Mouse (Mus musculus): ENCODE measurements around the gene Gemin4.

The Gemin4 gene

DNA sequence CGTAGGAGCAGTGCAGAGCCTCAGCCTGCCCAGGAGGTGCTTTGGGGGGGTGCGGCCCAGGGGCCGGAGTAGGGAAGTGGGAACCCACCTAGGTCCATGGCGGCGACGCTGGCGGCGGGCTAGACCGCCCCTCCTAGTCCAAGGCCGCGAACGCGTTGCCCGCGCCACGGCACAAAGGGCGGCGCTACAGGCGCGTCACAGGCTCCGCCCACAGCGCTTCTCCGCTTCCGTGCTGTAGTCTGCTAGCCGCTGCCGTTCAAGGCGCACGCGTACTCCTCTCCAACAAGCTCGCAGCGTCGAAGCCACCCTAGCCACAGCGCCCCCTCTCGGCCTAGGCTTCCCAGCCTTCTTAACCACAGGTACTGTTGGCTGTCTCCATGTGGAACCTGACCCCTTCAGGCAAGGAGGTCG lies at the start of gene Gemin4, which contains the start of gene Dbil5:
Gene Gemin4 (minus strand): TSS at position 275 of the 411 bp plus-strand sequence.
Gene Dbil5 (plus strand): TSS at position 219 of the 411 bp plus-strand sequence.
- peak; percentile 96 for DNase-seq (ENCODE audit: low read depth, low spot score)

- no peak for DNase-seq (ENCODE audit: low read depth, low spot score)
Measured at GRCm38 (mm10) chr11:76262611-76263351, 45.3 kb upstream of the Gemin4 start.

GRCm38 (mm10) chr11:76261224-76261623 lies 43.8 kb upstream of the Gemin4 start:
- DNase-seq (ENCODE audit: low read depth, low spot score): no peak

DNA sequence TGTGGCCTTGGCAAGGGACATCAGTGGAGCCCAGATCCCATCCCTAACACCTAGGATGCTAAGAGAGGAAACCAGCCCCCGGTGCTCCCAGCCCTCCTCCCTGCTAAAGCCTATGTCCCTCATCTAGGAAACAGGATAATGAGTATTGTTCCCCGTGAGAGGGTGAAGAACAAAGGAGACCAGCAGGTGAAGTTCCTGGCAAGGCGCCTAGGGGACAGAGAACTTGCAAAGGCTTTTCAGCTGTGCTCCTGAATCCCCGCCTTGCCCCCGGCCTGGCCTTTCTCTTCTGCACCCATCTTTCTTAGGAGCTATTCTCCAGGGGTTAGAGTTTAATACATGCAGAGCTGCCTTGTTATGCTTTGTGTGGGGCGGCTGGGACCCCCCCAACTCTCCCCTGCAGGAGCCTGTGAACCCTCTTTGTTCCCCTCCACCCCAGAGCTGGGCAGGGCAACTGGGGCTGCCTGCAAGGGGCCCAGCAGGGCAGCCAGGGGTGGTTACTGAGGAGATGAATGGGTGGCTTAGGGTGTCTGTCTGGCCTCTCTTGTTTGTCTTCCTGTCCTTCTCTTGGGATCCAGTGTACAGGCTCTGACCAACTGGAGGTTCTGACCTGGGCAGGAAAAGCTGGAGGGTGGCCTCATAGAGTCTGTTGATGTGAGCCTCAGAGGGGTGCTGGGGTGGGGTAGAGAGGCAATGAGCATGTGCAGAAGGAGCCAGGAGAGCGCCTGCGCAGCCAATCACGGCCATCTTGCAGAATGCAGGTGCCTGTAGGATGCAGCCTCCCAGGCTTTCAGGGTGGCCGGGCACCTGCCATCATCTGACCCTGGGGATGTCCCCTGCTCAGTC lies 43.0 kb upstream of the Gemin4 start:
- no peak for DNase-seq (ENCODE audit: low read depth, low spot score)

- no peak for DNase-seq (ENCODE audit: low read depth, low spot score)
Measured at GRCm38 (mm10) chr11:76258511-76258910, 41.0 kb upstream of the Gemin4 start.

DNA sequence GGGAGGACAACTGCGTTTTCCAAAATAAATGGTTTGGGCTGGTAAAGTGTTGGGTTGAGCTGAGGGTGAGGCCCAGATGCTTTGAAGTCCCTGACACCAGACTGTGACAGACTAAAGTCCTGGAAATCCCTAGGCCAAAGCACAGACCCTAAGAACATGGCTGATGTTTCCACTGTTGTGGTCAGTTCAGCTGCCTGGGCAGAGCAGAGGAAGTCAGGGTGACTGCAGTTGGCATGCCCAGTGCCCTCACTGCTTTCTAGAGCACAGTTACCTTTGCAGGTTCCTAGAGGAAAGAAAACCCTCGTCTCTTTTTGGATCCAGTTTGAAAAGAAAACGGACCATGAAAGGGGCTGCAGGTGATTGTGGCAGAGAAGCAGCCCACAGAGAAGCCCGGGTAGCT lies 39.9 kb upstream of the Gemin4 start:
- no peak for DNase-seq (ENCODE audit: low read depth, low spot score)

- DNase-seq (ENCODE audit: low read depth, low spot score): no peak
Measured at GRCm38 (mm10) chr11:76256129-76256528, 38.7 kb upstream of the Gemin4 start.

- peak; percentile 37 for DNase-seq (ENCODE audit: low read depth, low spot score)
Measured at GRCm38 (mm10) chr11:76255431-76256001, 38.1 kb upstream of the Gemin4 start.

- no peak for DNase-seq (ENCODE audit: low read depth, low spot score)
Measured at GRCm38 (mm10) chr11:76253918-76254264, 36.4 kb upstream of the Gemin4 start.

DNA sequence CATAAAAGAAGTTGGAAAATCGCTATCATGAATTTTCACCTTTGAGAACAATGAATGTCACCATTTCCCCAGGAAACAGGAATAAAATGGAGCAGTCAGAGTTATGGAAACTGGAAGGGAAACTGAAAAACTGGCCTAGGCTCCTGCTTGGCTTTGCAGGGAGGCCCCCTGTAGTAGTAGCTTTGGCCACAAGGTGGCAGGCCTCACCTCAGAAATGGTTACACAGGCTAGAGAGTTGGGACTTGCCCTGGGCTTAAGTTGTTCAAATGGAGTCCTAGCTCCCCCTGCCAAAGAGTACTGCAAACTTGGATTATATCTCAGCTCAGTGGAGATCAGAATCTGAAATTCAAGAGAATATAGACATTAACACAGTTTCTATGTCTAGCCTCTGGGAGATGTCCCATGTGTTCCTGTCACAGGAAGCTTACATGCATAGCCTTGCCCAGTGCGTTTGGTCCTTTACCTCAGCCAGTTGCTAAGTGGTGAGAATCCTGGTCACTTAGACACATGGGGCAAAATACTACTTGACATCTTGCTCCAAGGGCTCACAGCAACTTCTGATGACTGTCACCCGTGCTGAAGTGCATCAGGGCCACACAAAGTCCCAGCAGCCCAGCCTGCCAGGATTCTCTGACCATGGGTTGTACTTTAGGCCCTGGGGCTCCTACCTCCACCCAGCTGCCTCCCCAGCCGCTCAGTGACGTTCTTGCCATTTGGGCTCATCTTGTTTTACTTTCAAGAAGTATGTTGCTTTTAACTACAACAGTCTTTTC lies 35.9 kb upstream of the Gemin4 start:
- peak; percentile 72 for DNase-seq (ENCODE audit: low read depth, low spot score)

- DNase-seq (ENCODE audit: low read depth, low spot score): no peak
Measured at GRCm38 (mm10) chr11:76252036-76252435, 34.6 kb upstream of the Gemin4 start.

DNA sequence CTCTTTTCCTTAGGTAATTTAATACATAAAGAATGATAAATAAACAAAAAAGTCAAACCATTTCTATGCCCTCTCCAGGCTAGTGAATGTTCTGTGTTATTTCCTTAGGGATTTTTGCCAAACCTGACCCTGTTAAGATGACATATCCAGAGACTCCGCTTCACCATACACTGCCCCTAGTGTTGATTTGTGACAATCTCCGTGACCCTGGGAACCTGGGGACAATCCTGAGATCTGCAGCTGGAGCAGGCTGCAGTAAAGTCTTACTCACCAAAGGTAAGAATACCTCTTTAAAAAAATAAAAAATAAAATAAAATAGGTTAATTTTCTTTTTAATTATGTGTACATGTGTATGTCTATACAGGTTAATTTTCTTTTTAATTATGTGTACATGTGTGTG lies 29.8 kb upstream of the Gemin4 start:
- DNase-seq (ENCODE audit: low read depth, low spot score): no peak

- no peak for DNase-seq (ENCODE audit: low read depth, low spot score)
Measured at GRCm38 (mm10) chr11:76246439-76246838, 29.0 kb upstream of the Gemin4 start.

- no peak for DNase-seq (ENCODE audit: low read depth, low spot score)
Measured at GRCm38 (mm10) chr11:76243811-76244546, 26.5 kb upstream of the Gemin4 start.

DNA sequence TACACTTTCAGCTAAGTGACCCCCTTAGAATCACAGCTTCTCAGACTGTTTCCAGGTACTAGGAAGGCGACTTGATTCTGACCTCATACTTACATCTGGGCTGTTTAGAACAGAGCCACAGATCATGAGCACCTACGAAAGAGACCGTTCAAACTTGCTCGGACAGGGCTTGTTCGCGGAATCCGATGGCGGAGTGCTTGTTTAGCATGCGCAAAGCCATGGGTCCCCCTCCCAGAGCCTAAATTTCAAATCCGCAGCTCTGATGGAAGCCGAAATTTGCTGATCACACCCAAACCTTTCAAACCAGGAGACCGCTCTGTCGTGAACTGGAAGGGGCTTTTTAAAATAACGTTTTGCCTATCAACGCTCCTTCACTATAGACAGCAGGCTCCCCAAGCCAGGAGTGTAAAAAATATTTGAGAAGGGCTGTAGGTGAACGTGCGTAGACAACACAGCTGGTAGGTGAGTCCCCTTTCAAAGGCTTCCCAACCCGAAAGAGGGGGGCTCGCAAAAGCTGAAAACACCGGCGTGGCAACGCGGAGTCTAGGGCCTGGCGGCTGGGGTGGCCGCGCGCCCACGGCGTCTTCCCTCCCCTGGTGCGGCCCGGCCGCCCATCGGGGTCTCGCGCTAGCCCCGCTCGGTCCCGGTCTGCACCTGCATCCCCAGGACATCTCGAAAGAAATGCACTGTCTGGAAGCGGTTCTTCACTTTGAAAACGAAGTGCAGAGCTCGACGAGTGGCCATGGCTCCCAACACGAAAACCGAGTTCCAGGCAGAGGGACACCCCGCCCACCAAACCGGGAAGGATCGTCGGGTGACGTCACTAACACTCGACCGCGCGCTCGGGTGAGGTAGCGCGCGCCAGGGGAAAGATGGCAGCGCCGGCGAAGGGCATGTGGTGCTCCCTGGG lies 25.7 kb upstream of the Gemin4 start, which contains the start of the genes Mrm3 and Glod4:
Gene Mrm3 (plus strand): TSS at position 815 of the 910 bp plus-strand sequence.
Gene Glod4 (minus strand): TSS at position 825 of the 910 bp plus-strand sequence.
- DNase-seq (ENCODE audit: low read depth, low spot score): peak; percentile 77

- DNase-seq (ENCODE audit: low read depth, low spot score): no peak
Measured at GRCm38 (mm10) chr11:76239750-76240149, 22.3 kb upstream of the Gemin4 start.

GRCm38 (mm10) chr11:76236136-76236535 lies 18.7 kb upstream of the Gemin4 start:
- no peak for DNase-seq (ENCODE audit: low read depth, low spot score)

GRCm38 (mm10) chr11:76225051-76225450 lies 7.6 kb upstream of the Gemin4 start:
- no peak for DNase-seq (ENCODE audit: low read depth, low spot score)

- no peak for DNase-seq (ENCODE audit: low read depth, low spot score)
Measured at GRCm38 (mm10) chr11:76224631-76225030, 7.2 kb upstream of the Gemin4 start.
